Mouse (Mus musculus) MEL (cell line): ENCODE data around the gene Dgkb. TPM values are rescaled to one million over a fixed set of nuclear protein-coding genes. Genes with fewer than 3 reads are reported as not detected.

Source experiments
- DNase-seq: peaks from one replicate; pipeline ENCODE4 v3.0.0; 2011; ENCODE audit warnings: low read depth, low spot score
- H3K27ac ChIP-seq: 2 replicates; pipeline ENCODE4 v1.5.1; 2012; ENCODE audit warnings: low read depth, mild to moderate bottlenecking, control low read depth, low read length, moderate library complexity; ENCODE audit not compliant: control insufficient read depth
- H3K27me3 ChIP-seq, 2 experiments: fragments of 150-350 bp in 1 of 2; sonication (generic) in 1 of 2; 2 replicates each; pipeline ENCODE4 v1.6.1; 2012; ENCODE audit warnings: low read length in 2 of 2, mild to moderate bottlenecking in 2 of 2, improper control_type of control experiment in 1 of 2, moderate library complexity in 1 of 2; ENCODE audit not compliant: insufficient read depth in 2 of 2, control insufficient read depth in 1 of 2
- H3K36me3 ChIP-seq, 2 experiments: 2 replicates each; pipeline ENCODE4 v1.6.1; 2012 to 2014; ENCODE audit warnings: low read length in 2 of 2, improper control_type of control experiment in 1 of 2, inconsistent platforms in 1 of 2, mild to moderate bottlenecking in 1 of 2; ENCODE audit not compliant: insufficient read depth in 2 of 2, control insufficient read depth in 1 of 2
- H3K4me1 ChIP-seq, 2 experiments: fragments of 150-350 bp in 1 of 2; sonication (generic) in 1 of 2; 2 replicates each; pipeline ENCODE4 v1.6.1; 2012; ENCODE audit warnings: low read length in 2 of 2, improper control_type of control experiment in 1 of 2, mild to moderate bottlenecking in 1 of 2; ENCODE audit not compliant: insufficient read depth in 2 of 2, control insufficient read depth in 1 of 2
- H3K4me3 ChIP-seq, 2 experiments: fragments of 150-350 bp in 1 of 2; sonication (generic) in 1 of 2; 2 replicates each; pipeline ENCODE4 v1.5.1; 2012; ENCODE audit warnings: low read depth in 2 of 2, low read length in 2 of 2, mild to moderate bottlenecking in 2 of 2, moderate library complexity in 2 of 2, control low read depth in 1 of 2, improper control_type of control experiment in 1 of 2; ENCODE audit not compliant: control insufficient read depth in 1 of 2, insufficient read depth in 1 of 2
- H3K79me2 ChIP-seq: 2 replicates; pipeline ENCODE4 v1.6.1; 2012; ENCODE audit warnings: mild to moderate bottlenecking, low read length, moderate library complexity; ENCODE audit not compliant: control insufficient read depth, poor library complexity, insufficient read depth
- H3K9ac ChIP-seq: 2 replicates; pipeline ENCODE4 v1.6.1; 2012; ENCODE audit warnings: low read depth, mild to moderate bottlenecking, control low read depth, low read length, moderate library complexity; ENCODE audit not compliant: control insufficient read depth, poor library complexity, severe bottlenecking
- H3K9me3 ChIP-seq: fragments of 150-350 bp; sonication (generic); replicated peaks from 2 replicates; pipeline ENCODE4 v1.6.1; 2012; ENCODE audit warnings: mild to moderate bottlenecking, low read length, improper control_type of control experiment, moderate library complexity; ENCODE audit not compliant: insufficient read depth
- CHD1 ChIP-seq: IDR thresholded peaks from 2 replicates; pipeline ENCODE4 v1.6.1; 2012; ENCODE audit warnings: low read depth, mild to moderate bottlenecking, inconsistent platforms, low read length, improper control_type of control experiment
- CHD2 ChIP-seq: IDR thresholded peaks from 2 replicates; pipeline ENCODE4 v1.6.1; 2011; ENCODE audit warnings: low read length, improper control_type of control experiment
- CTCF ChIP-seq, 3 experiments: IDR thresholded peaks in 2 of 3; conservative IDR thresholded peaks in 1 of 3; 2 replicates each; pipeline ENCODE4 v1.5.1; 2011 to 2012; ENCODE audit warnings: low read length in 3 of 3, low read depth in 2 of 3, mild to moderate bottlenecking in 2 of 3, improper control_type of control experiment in 1 of 3, inconsistent platforms in 1 of 3, mixed read lengths in 1 of 3, moderate library complexity in 1 of 3; ENCODE audit not compliant: control insufficient read depth in 1 of 3, insufficient read depth in 1 of 3, poor library complexity in 1 of 3, severe bottlenecking in 1 of 3
- E2F4 ChIP-seq: IDR thresholded peaks from 2 replicates; pipeline ENCODE4 v1.6.1; 2011; ENCODE audit warnings: low read depth, low read length, improper control_type of control experiment, borderline replicate concordance
- ETS1 ChIP-seq: IDR thresholded peaks from 2 replicates; pipeline ENCODE4 v1.6.1; 2012; ENCODE audit warnings: low read depth, mild to moderate bottlenecking, inconsistent platforms, low read length, improper control_type of control experiment, moderate library complexity
- GATA1 ChIP-seq: IDR thresholded peaks from 2 replicates; pipeline ENCODE4 v1.6.1; 2011; ENCODE audit warnings: low read depth, low read length, improper control_type of control experiment
- KAT2A ChIP-seq: conservative IDR thresholded peaks from 2 replicates; pipeline ENCODE4 v1.6.1; 2012; ENCODE audit warnings: low read depth, low read length, improper control_type of control experiment, inconsistent platforms
- MAFK ChIP-seq: IDR thresholded peaks from 2 replicates; pipeline ENCODE4 v1.6.1; 2011; ENCODE audit warnings: low read depth, mild to moderate bottlenecking, low read length, improper control_type of control experiment, borderline replicate concordance
- MAX ChIP-seq: IDR thresholded peaks from 2 replicates; pipeline ENCODE4 v1.6.1; 2011; ENCODE audit warnings: low read length, improper control_type of control experiment
- MAZ ChIP-seq: IDR thresholded peaks from 2 replicates; pipeline ENCODE4 v1.6.1; 2012; ENCODE audit warnings: low read depth, mild to moderate bottlenecking, inconsistent platforms, low read length, improper control_type of control experiment
- MXI1 ChIP-seq: IDR thresholded peaks from 2 replicates; pipeline ENCODE4 v1.6.1; 2011; ENCODE audit warnings: mild to moderate bottlenecking, low read depth, low read length, improper control_type of control experiment
- MYB ChIP-seq: IDR thresholded peaks from 2 replicates; pipeline ENCODE4 v1.6.1; 2011; ENCODE audit warnings: mild to moderate bottlenecking, low read depth, low read length, improper control_type of control experiment
- NELFE ChIP-seq: IDR thresholded peaks from 2 replicates; pipeline ENCODE4 v1.6.1; 2011; ENCODE audit warnings: low read depth, low read length, improper control_type of control experiment
- NRF1 ChIP-seq: IDR thresholded peaks from 2 replicates; pipeline ENCODE4 v1.6.1; 2014; ENCODE audit warnings: low read depth, mild to moderate bottlenecking, inconsistent platforms, low read length, improper control_type of control experiment, moderate library complexity; ENCODE audit not compliant: poor library complexity, insufficient read depth, severe bottlenecking
- POLR2A ChIP-seq, 2 experiments: IDR thresholded peaks; 2 replicates each; pipeline ENCODE4 v1.6.1; 2011 to 2012; ENCODE audit warnings: low read length in 2 of 2, mild to moderate bottlenecking in 2 of 2, control low read depth in 1 of 2, improper control_type of control experiment in 1 of 2, low read depth in 1 of 2, moderate library complexity in 1 of 2; ENCODE audit not compliant: control insufficient read depth in 1 of 2, insufficient read depth in 1 of 2, poor library complexity in 1 of 2
- POLR2AphosphoS2 ChIP-seq: IDR thresholded peaks from 2 replicates; pipeline ENCODE4 v1.6.1; 2011; ENCODE audit warnings: low read length, improper control_type of control experiment
- POLR2AphosphoS5 ChIP-seq: IDR thresholded peaks from 2 replicates; pipeline ENCODE4 v1.6.1; 2012; ENCODE audit warnings: low read depth, borderline replicate concordance, mild to moderate bottlenecking, inconsistent platforms, low read length, moderate library complexity, mixed read lengths
- USF1 ChIP-seq: IDR thresholded peaks from 2 replicates; pipeline ENCODE4 v1.6.1; 2014; ENCODE audit warnings: low read depth, mild to moderate bottlenecking, inconsistent platforms, low read length, improper control_type of control experiment, moderate library complexity
- USF2 ChIP-seq, 2 experiments: IDR thresholded peaks; 2 replicates each; pipeline ENCODE4 v1.6.1; 2011 to 2012; ENCODE audit warnings: improper control_type of control experiment in 2 of 2, low read length in 2 of 2, borderline replicate concordance in 1 of 2, inconsistent platforms in 1 of 2, low read depth in 1 of 2, mild to moderate bottlenecking in 1 of 2; ENCODE audit not compliant: insufficient read depth in 1 of 2
- ZNF384 ChIP-seq: IDR thresholded peaks from 2 replicates; pipeline ENCODE4 v1.6.1; 2012; ENCODE audit warnings: low read depth, mild to moderate bottlenecking, inconsistent platforms, low read length, improper control_type of control experiment
- polyA plus RNA-seq, 2 experiments: library from polyadenylated mRNA; stranded (reverse) in 1 of 2; unstranded in 1 of 2; fragments of >175 nt in 1 of 2; fragments of >200 nt in 1 of 2; gene quantifications; 2 replicates each; pipeline versions ENCODE4 v1.2.1 to v1.2.4; 2012; ENCODE audit warnings: low replicate concordance in 2 of 2, low read depth in 1 of 2; ENCODE audit not compliant: insufficient read length in 2 of 2, insufficient read depth in 1 of 2, missing spikeins in 1 of 2
- total RNA-seq: library from RNA; depleted of rRNA; stranded (reverse); fragments of 300-350 nt; gene quantifications from 2 replicates; pipeline ENCODE4 v1.2.3, GENCODE M21; 2012

The Dgkb gene
- total and polyA plus RNA-seq, 3 experiments: not detected

- H3K27ac ChIP-seq: no peak overlapping the region
- no peaks in the 10 kb centered on the region for H3K36me3 ChIP-seq
- TF ChIP-seq CHD1: no peak
- TF ChIP-seq KAT2A: no peak
- no peak for TF ChIP-seq ETS1
- TF ChIP-seq USF1: no peak
- no peak for TF ChIP-seq POLR2A (IDR thresholded peaks at IDR 0.05; ENCODE audit: control insufficient read depth in 1 of 2, insufficient read depth in 1 of 2, low read depth in 1 of 2, low read length in 2 of 2, poor library complexity in 1 of 2)
- no peak for TF ChIP-seq POLR2AphosphoS5
- TF ChIP-seq E2F4: no peak
- TF ChIP-seq NRF1: no peak
- TF ChIP-seq MAZ: no peak
- TF ChIP-seq NELFE: no peak
- TF ChIP-seq MAX: no peak
- no peak for TF ChIP-seq USF2 (IDR thresholded peaks at IDR 0.05; ENCODE audit: borderline replicate concordance in 1 of 2, insufficient read depth in 1 of 2, low read depth in 1 of 2, low read length in 2 of 2)
- TF ChIP-seq ZNF384: no peak
- no peak for TF ChIP-seq MYB
- TF ChIP-seq GATA1: no peak
- TF ChIP-seq MXI1: no peak
- no peak for TF ChIP-seq POLR2AphosphoS2
- no peak for TF ChIP-seq CHD2
- no peak for TF ChIP-seq CTCF (IDR thresholded peaks at IDR 0.05 in 2 of 3, conservative IDR thresholded peaks at IDR 0.05 in 1 of 3; ENCODE audit: control insufficient read depth in 1 of 3, insufficient read depth in 1 of 3, low read depth in 2 of 3, low read length in 3 of 3, poor library complexity in 1 of 3, severe bottlenecking in 1 of 3)
- no peak for TF ChIP-seq MAFK
- TF ChIP-seq, all 39 proteins: peak for 0
- Histone ChIP-seq H3K79me2 (no peaks in the 10 kb centered on the region), H3K9ac (no peak overlapping the region), H3K4me1 (no peaks in the 10 kb centered on the region), H3K4me3 (no peak overlapping the region), H3K9me3 (no peaks in the 10 kb centered on the region), H3K27me3 (no peaks in the 10 kb centered on the region)
- DNase-seq: no peak
Observed at GRCm38 (mm10) chr12:37942163-37942562, 124.6 kb downstream of the Dgkb start.

GRCm38 (mm10) chr12:37956193-37956592 lies 138.7 kb downstream of the Dgkb start:
- H3K79me2 ChIP-seq: no peaks in the 10 kb centered on the region
- no peaks in the 10 kb centered on the region for H3K27me3 ChIP-seq
- no peak for DNase-seq
- no peak for TF ChIP-seq USF2 (IDR thresholded peaks at IDR 0.05; ENCODE audit: borderline replicate concordance in 1 of 2, insufficient read depth in 1 of 2, low read depth in 1 of 2, low read length in 2 of 2)
- H3K9ac ChIP-seq: no peak overlapping the region
- H3K27ac ChIP-seq: no peak overlapping the region
- no peaks in the 10 kb centered on the region for H3K4me1 ChIP-seq
- no peaks in the 10 kb centered on the region for H3K9me3 ChIP-seq
- no peaks in the 10 kb centered on the region for H3K36me3 ChIP-seq
- no peak overlapping the region for H3K4me3 ChIP-seq
